ENCODE assay signal across 27 mouse cellular contexts in the genomic region with DNA sequence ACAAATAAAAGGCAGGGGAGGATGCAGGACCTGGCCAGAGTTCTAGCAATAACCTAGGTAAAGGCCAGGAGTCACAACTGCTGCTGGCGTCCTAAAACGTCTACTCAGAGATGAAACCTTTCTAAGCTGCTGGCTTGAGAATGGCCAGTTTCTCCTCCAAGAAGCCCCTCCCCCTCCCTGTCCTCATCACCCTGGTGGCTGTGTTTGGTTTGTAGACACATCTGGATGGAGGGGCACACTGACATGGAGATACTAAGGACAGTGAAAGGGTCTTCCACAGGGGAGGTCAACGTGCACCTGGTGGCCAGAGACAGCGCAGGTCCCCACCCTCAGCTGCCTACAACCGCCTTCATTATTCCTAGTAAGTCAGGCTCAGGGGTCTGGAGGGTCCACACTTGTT. TPM values are rescaled to one million over a fixed set of nuclear protein-coding genes. Genes with fewer than 3 reads are reported as not detected.
"Had no signal": no experiment of that assay in that cellular context is flagged by ENCODE, and none has a peak within 500 bp of the region (broad histone marks: within the 10 kb centered on the region; RNA-seq: fewer than 3 reads in every experiment).

No protein-coding gene starts in this region.

- H3K9ac ChIP-seq: heart, embryonic 12.5 days; heart, embryonic 13.5 days; heart, embryonic 15.5 days; hindbrain, embryonic 12.5 days; hindbrain, embryonic 13.5 days; hindbrain, embryonic 14.5 days; hindbrain, embryonic 15.5 days; intestine, embryonic 15.5 days; kidney, embryonic 15.5 days had no signal

- H3K9me3 ChIP-seq: heart, embryonic 12.5 days; heart, embryonic 15.5 days; hindbrain, embryonic 12.5 days; hindbrain, embryonic 13.5 days; hindbrain, embryonic 15.5 days; intestine, embryonic 15.5 days; kidney, embryonic 15.5 days had no signal

- H3K27ac ChIP-seq: heart, embryonic 13.5 days; heart, embryonic 15.5 days; hindbrain, embryonic 10.5 days; hindbrain, embryonic 12.5 days; hindbrain, embryonic 13.5 days; hindbrain, embryonic 14.5 days; hindbrain, embryonic 15.5 days; hindbrain, postnatal 0 days; intestine, embryonic 15.5 days; kidney, embryonic 15.5 days; kidney, postnatal 0 days; layer of hippocampus, adult 2 months; left cerebral cortex, adult 2 months had no signal

- H3K36me3 ChIP-seq: heart, embryonic 12.5 days; heart, embryonic 13.5 days; heart, embryonic 15.5 days; hindbrain, embryonic 10.5 days; hindbrain, embryonic 12.5 days; hindbrain, embryonic 15.5 days; intestine, embryonic 15.5 days; kidney, embryonic 15.5 days had no signal

- DNase-seq: heart, postnatal 10 days; heart, postnatal 14 days; heart, postnatal 36 days; heart, postnatal 4 days; layer of hippocampus, adult 9-11 months; layer of hippocampus, postnatal 36 days had no signal

RNA-seq across cellular contexts. Expression of a gene that starts 3.7 kb away (rescaled TPM):
- total RNA-seq: heart, postnatal 10 days; heart, postnatal 36 days; heart, postnatal 4 days; hematopoietic stem cell, adult 5-6 weeks had no signal
- polyA plus RNA-seq: heart, embryonic 11.5 days; heart, embryonic 12.5 days; heart, embryonic 15.5 days; heart, postnatal 0 days; kidney, embryonic 14.5 days had no signal

RNA-seq across cellular contexts. Expression of a gene that starts 40.2 kb away (rescaled TPM):
- total RNA-seq: heart, postnatal 36 days; heart, postnatal 4 days; hematopoietic stem cell, adult 5-6 weeks had no signal
- polyA plus RNA-seq: heart, embryonic 11.5 days; heart, embryonic 13.5 days; heart, embryonic 14.5 days; heart, embryonic 15.5 days; heart, postnatal 0 days; hindbrain, embryonic 10.5 days; hindbrain, embryonic 11.5 days; hindbrain, embryonic 12.5 days; inflammation-experienced regulatory T-cells, adult 6 months had no signal
